In the genomic region with DNA sequence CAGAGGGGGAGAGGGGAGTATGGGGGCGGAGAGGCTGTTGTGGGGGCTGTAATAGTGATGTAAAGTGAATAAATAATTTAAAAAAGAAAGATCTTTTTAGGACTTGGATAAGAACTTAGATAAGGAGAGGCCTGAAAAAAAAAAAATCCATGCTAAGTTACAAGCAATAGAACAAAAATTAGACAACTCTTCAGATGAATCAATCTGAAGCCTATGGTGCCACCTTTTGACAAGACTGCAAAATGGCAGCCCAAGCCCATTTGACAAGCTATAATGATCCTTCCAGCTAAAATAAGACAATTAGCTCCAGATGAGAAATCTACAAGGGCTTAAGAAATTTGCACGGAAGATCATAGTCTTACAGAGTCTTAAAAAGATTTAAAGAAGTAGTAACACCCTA, we compare ENCODE assay signal across 8 mouse cellular contexts. TPM values are rescaled to one million over a fixed set of nuclear protein-coding genes. Genes with fewer than 3 reads are reported as not detected.
DNase-seq lines count a peak whose midpoint lies in the region.
"Had no signal": no experiment of that assay in that cellular context is flagged by ENCODE, and none has a peak within 500 bp of the region (broad histone marks: within the 10 kb centered on the region; RNA-seq: fewer than 3 reads in every experiment).

No protein-coding gene starts in this region.

- intact Hi-C loops in heart, postnatal 10 days (cut with DNase I), result loop anchor here (2.0 to 5.0 kb wide), 2 partner anchors 144 to 223 kb away; partner anchors contain the start of gene Plekhm1

- peak; percentile 30 to 41 for DNase-seq in heart, postnatal 10 days
- no peak for DNase-seq in heart, adult 11 months
- DNase-seq in urinary bladder, postnatal 25 days (ENCODE audit: low spot score), result peak; percentile 8
- no peak for DNase-seq in urinary bladder, postnatal 4 days (ENCODE audit: low spot score in 2 of 2)
- DNase-seq in layer of hippocampus, adult 9-11 months, result peak; percentile 6
- no peak for DNase-seq in neural tube, embryonic 10.5 days (ENCODE audit: extremely low spot score, low spot score)
- DNase-seq in adrenal gland, postnatal 4 days (ENCODE audit: low spot score in 2 of 2), result no peak

RNA-seq across cellular contexts. Expression of gene Lrrc37a, which starts 51.6 kb away (rescaled TPM):
- not detected for total RNA-seq in heart, postnatal 10 days (2021)
- total RNA-seq in adrenal gland, postnatal 4 days (2021), result not detected
- total RNA-seq: gastrocnemius, postnatal 4 days had no signal

Comparison
In these comparisons a context has a peak if more than half of its experiments do, and no peak if none do; other contexts are left out.
1. DNase-seq: peak in heart, postnatal 10 days (2 of 2), urinary bladder, postnatal 25 days (single experiment) and layer of hippocampus, adult 9-11 months (single experiment); none in heart, adult 11 months (single experiment), urinary bladder, postnatal 4 days (0 of 2), neural tube, embryonic 10.5 days (single experiment) and adrenal gland, postnatal 4 days (0 of 2).